Mouse (Mus musculus) hindbrain, postnatal 0 days (tissue): ENCODE data around the gene Olfr1143. TPM values are rescaled to one million over a fixed set of nuclear protein-coding genes. Genes with fewer than 3 reads are reported as not detected.

Source experiments
- ATAC-seq: fragments of 200-750 bp; cut with Nextera tagmentation; 2 replicates; pipeline ENCODE4 v1.8.0; 2017; ENCODE audit warnings: mild to moderate bottlenecking, moderate TSS enrichment, moderate library complexity
- DNase-seq: peaks from one replicate; pipeline ENCODE4 v3.0.0-alpha.2; 2015; ENCODE audit warnings: low spot score
- H3K27ac ChIP-seq: fragments of 300-500 bp; sonication (generic); 2 replicates; pipeline ENCODE4 v1.5.1; 2014; ENCODE audit warnings: mild to moderate bottlenecking
- H3K27me3 ChIP-seq: fragments of 300-500 bp; sonication (generic); 2 replicates; pipeline ENCODE4 v1.6.1; 2014; ENCODE audit warnings: low read length, mixed read lengths; ENCODE audit not compliant: insufficient read depth
- H3K36me3 ChIP-seq: fragments of 300-500 bp; sonication (generic); 2 replicates; pipeline ENCODE4 v1.6.1; 2014; ENCODE audit warnings: low read length, mixed read lengths; ENCODE audit not compliant: insufficient read depth
- H3K4me1 ChIP-seq: fragments of 300-500 bp; sonication (generic); 2 replicates; pipeline ENCODE4 v1.6.1; 2014; ENCODE audit warnings: antibody characterized with exemption, low read length, mixed read lengths; ENCODE audit not compliant: insufficient read depth
- H3K4me2 ChIP-seq: fragments of 300-500 bp; sonication (generic); 2 replicates; pipeline ENCODE4 v1.6.1; 2014; ENCODE audit warnings: low read depth, mild to moderate bottlenecking, low read length, moderate library complexity, mixed read lengths
- H3K4me3 ChIP-seq: fragments of 300-500 bp; sonication (generic); 2 replicates; pipeline ENCODE4 v1.5.1; 2014; ENCODE audit warnings: low read length
- H3K9ac ChIP-seq: fragments of 300-500 bp; sonication (generic); replicated peaks from 2 replicates; pipeline ENCODE4 v1.6.1; 2014; ENCODE audit warnings: mild to moderate bottlenecking, low read length, moderate library complexity, mixed read lengths
- H3K9me3 ChIP-seq: fragments of 300-500 bp; sonication (generic); 2 replicates; pipeline ENCODE4 v1.6.1; 2016; ENCODE audit warnings: low read length, mixed read lengths
- CTCF ChIP-seq: IDR thresholded peaks from 2 replicates; pipeline ENCODE4 v1.5.1; 2016; ENCODE audit warnings: antibody characterized with exemption, control low read depth, low read depth
- WGBS: fragments of 180-500 bp; shearing (Covaris S2); extraction: QIAGEN DNeasy Blood & Tissue Kit; methylation state at CpG from one replicate; pipeline ENCODE4 v1.1.7; 2014; 5-methylcytosine and 5-hydroxymethylcytosine counted together
- polyA plus RNA-seq: library from polyadenylated mRNA; unstranded; fragments of >200 nt; fragmentation: Nextera tagmentation; extraction: Ambion mirVana; gene quantifications from 2 replicates; pipeline ENCODE4 v1.2.1, GENCODE M21; 2015
- total RNA-seq: library from RNA; depleted of rRNA; stranded (reverse); fragments of >200 nt; gene quantifications from 2 replicates; pipeline ENCODE4 v1.2.3, GENCODE M21; 2014; rRNA removed

The Olfr1143 gene
- total RNA-seq (not detected in 2 replicates), polyA plus RNA-seq (not detected in 2 replicates)

DNA sequence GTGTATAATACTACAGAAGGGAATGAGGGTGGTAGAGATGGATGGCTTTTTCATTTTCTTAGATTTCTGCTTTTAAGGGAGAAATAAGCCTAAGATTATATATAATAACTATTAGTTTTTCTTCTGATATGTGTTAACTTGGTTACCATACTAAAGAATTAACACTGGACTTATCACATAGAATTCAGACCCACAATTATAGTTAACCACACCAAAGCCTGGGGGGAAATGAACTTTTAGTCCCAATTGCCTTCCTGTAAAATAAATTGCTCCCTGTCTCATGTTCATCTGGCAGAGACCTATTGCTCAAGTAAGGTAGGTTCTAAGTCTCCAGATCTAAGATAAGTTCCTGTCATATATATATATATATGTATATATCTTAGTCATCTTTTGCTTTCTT, at the start of gene Olfr1143:
Olfr1143 (plus strand) TSS at position 301 of the 400 bp plus-strand sequence.
- Histone ChIP-seq H3K4me3 (no peak within 1 kb of the TSS), H3K4me2 (no peak within 1 kb of the TSS), H3K9ac (no peak within 1 kb of the TSS), H3K27ac (no peak within 1 kb of the TSS), H3K27me3 (no peaks in the 10 kb centered on the region), H3K9me3 (no peaks in the 10 kb centered on the region), H3K4me1 (no peaks in the 10 kb centered on the region), H3K36me3 (no peaks in the 10 kb centered on the region)
- DNase-seq (no peak), ATAC-seq (no peak)
- TF ChIP-seq CTCF = no peak

DNA sequence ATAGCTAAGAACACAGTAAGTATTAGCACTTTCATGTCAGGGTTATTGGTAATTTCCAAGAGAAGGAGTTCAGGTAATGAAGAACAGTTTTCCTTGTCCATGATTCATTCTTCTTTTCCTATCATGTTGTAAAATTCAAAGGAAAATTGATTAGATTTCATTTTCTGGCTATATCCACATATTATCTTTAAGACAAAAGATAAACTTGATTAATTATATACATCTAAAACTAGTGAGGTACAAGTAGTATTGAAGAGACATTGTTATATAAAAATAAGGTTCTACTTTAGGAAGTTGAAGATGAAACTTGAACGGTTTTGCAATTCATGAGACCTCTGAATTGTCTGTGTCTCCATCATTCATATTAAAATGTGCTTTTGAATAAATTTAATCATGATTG, 46.5 kb upstream of the Olfr1143 start, which contains the start of gene Olfr1141:
Olfr1141 (minus strand) TSS at position 101 of the 400 bp plus-strand sequence.
- Histone ChIP-seq H3K9me3 (no peaks in the 10 kb centered on the region), H3K27ac (no peak within 1 kb of the TSS), H3K36me3 (no peaks in the 10 kb centered on the region), H3K27me3 (no peaks in the 10 kb centered on the region), H3K9ac (no peak within 1 kb of the TSS), H3K4me3 (no peak within 1 kb of the TSS), H3K4me1 (no peaks in the 10 kb centered on the region), H3K4me2 (no peak within 1 kb of the TSS)
- no peak for DNase-seq
- no peak for TF ChIP-seq CTCF
- WGBS = 77% methylated on average over 1 of the region's 1 CpGs
- ATAC-seq = no peak

DNA sequence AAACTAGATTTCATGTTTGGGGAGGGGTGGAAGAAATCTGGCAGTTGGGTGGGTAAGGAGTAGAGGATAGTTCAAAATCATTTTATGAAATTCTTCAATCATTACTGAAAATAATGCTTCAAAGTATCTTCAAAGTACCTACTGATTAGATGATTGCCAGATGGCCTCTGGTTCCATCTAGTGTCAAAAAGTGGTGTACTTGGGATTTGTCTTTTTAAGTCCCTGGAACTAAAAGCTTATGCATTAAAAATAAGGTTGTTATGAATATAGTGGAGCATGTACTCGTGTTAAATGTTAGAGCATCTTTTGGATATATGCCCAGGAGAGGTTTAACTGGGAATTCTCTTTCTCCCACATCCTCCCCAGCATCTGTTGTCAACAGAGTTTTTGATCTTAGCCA, 24.2 kb upstream of the Olfr1143 start:
- Histone ChIP-seq H3K4me3 (no peak overlapping the region), H3K9me3 (no peaks in the 10 kb centered on the region), H3K27ac (no peak overlapping the region), H3K36me3 (no peaks in the 10 kb centered on the region), H3K9ac (no peak overlapping the region), H3K27me3 (no peaks in the 10 kb centered on the region), H3K4me1 (no peaks in the 10 kb centered on the region), H3K4me2 (no peak overlapping the region)
- no peak; the same call in 1 of the 2 replicates for TF ChIP-seq CTCF
- no peak for DNase-seq
- 44% methylated on average over 1 of the region's 1 CpGs for WGBS
- ATAC-seq = no peak

DNA sequence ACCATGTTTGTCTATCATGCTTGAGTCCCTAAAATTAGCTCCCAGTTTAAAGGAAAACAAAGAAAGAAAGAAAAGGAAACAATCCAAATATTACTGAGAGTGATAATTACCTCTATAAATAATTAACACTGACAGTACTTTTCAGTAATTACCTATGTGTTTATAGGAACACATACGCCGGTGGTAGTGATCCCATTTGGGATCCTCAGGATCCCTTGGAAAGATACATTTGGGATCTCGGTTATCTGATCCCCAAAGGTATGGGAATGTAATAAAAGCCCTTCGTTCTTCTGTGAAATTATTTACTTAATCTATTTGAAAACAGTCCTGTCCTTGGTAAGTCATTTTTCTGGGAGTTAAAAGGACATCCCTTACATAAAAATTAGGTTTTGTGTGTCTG, 21.2 kb upstream of the Olfr1143 start, which contains the start of gene Olfr152:
Olfr152 (plus strand) TSS at position 301 of the 400 bp plus-strand sequence.
- H3K4me3 ChIP-seq = no peak within 1 kb of the TSS
- H3K27ac ChIP-seq = no peak within 1 kb of the TSS
- ATAC-seq (no peak), DNase-seq (no peak)
- H3K4me2 ChIP-seq = no peak within 1 kb of the TSS
- no peaks in the 10 kb centered on the region for H3K9me3 ChIP-seq
- no peak for TF ChIP-seq CTCF
- no peaks in the 10 kb centered on the region for H3K36me3 ChIP-seq
- WGBS = 75% methylated on average over 4 of the region's 4 CpGs
- H3K9ac ChIP-seq = no peak within 1 kb of the TSS
- no peaks in the 10 kb centered on the region for H3K27me3 ChIP-seq
- no peaks in the 10 kb centered on the region for H3K4me1 ChIP-seq

DNA sequence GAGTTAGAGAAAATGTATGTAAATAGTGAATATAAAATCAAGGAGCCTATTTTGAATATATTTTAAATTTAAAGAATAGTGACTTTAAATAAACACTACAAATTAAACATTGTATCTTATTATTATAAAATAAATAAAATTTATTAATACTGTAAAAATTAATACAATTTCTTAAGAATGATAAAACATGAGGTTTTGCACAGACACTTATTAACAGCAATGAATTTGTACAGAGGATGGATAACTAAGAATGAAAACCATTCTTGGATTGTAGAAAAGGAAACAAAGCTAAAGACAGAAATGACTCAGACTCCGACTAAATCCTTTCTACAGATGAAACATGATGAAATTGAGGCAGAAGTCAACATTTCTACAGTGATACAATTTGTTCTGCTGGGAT, 9.1 kb downstream of the Olfr1143 start, which contains the start of gene Olfr1145:
Olfr1145 (plus strand) TSS at position 301 of the 400 bp plus-strand sequence.
- ATAC-seq = no peak
- H3K4me1 ChIP-seq = no peaks in the 10 kb centered on the region
- no peaks in the 10 kb centered on the region for H3K9me3 ChIP-seq
- WGBS = 80% methylated on average over 1 of the region's 1 CpGs
- H3K4me2 ChIP-seq = no peak within 1 kb of the TSS
- no peak within 1 kb of the TSS for H3K27ac ChIP-seq
- H3K9ac ChIP-seq = no peak within 1 kb of the TSS
- H3K36me3 ChIP-seq = no peaks in the 10 kb centered on the region
- no peak for DNase-seq
- no peak for TF ChIP-seq CTCF
- H3K4me3 ChIP-seq = no peak within 1 kb of the TSS
- no peaks in the 10 kb centered on the region for H3K27me3 ChIP-seq

DNA sequence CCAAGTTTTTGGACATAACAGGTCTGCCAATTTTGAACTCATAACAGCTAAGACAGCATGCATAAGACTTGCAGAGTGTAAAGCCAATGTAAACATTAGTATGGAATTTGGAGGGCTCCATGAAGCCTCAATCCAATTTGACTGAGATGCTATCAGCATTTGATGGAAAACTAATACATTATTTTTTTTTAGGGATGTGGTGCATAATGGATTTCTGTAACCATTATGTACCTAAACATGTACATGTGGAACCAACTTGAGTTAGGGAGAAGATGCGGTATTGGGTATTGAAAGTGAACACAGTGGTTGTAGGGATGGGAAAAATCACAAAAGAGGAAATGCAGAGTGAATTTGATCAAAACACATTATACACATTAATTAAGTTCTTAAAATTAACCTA, 29.8 kb downstream of the Olfr1143 start, which contains the start of gene Olfr1148:
Olfr1148 (plus strand) TSS at position 301 of the 400 bp plus-strand sequence.
- H3K27ac ChIP-seq = no peak within 1 kb of the TSS
- ATAC-seq (no peak), DNase-seq (no peak)
- no peaks in the 10 kb centered on the region for H3K4me1 ChIP-seq
- H3K4me2 ChIP-seq = no peak within 1 kb of the TSS
- no peaks in the 10 kb centered on the region for H3K36me3 ChIP-seq
- H3K4me3 ChIP-seq = no peak within 1 kb of the TSS
- TF ChIP-seq CTCF = no peak
- no peaks in the 10 kb centered on the region for H3K9me3 ChIP-seq
- WGBS = 93% methylated on average over 1 of the region's 1 CpGs
- no peak within 1 kb of the TSS for H3K9ac ChIP-seq
- no peaks in the 10 kb centered on the region for H3K27me3 ChIP-seq

DNA sequence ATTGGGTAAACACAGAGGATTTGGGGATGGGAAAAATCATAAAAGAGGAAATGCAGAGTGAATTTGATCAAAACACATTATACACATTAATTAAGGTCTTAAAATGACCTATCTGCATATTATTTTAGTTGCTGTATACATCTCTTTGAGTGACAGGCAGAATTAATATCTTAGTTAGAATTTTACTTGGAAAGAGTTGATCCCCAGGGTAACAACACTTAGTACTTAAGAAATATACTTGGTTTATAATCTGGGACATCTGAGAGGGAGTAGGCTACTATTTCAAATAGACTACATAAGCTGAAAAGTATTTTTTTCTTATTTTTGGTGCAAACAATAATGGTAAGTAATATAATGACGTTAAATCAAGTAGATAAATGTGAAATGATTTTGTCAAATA, 43.3 kb downstream of the Olfr1143 start, which contains the start of gene Olfr1150-ps1:
Olfr1150-ps1 (plus strand) TSS at position 301 of the 400 bp plus-strand sequence.
- no peaks in the 10 kb centered on the region for H3K27me3 ChIP-seq
- no peak within 1 kb of the TSS for H3K4me3 ChIP-seq
- H3K36me3 ChIP-seq = no peaks in the 10 kb centered on the region
- H3K4me1 ChIP-seq = no peaks in the 10 kb centered on the region
- DNase-seq (no peak), ATAC-seq (no peak)
- WGBS = 76% methylated on average over 1 of the region's 1 CpGs
- no peak for TF ChIP-seq CTCF
- no peak within 1 kb of the TSS for H3K27ac ChIP-seq
- H3K4me2 ChIP-seq = no peak within 1 kb of the TSS
- H3K9me3 ChIP-seq = no peaks in the 10 kb centered on the region
- no peak within 1 kb of the TSS for H3K9ac ChIP-seq

Other genes starting within 250 kb of the Olfr1143 start
- not detected in 2 replicates for gene Olfr1129, start 226.7 kb upstream of the Olfr1143 start, total RNA-seq
- not detected in 2 replicates for gene Olfr1129, start 226.7 kb upstream of the Olfr1143 start, polyA plus RNA-seq
- gene Olfr1130, start 194.4 kb upstream of the Olfr1143 start, total RNA-seq = not detected in 2 replicates
- not detected in 2 replicates for gene Olfr1130, start 194.4 kb upstream of the Olfr1143 start, polyA plus RNA-seq
- not detected in 2 replicates for gene Olfr1131, start 173.5 kb upstream of the Olfr1143 start, total RNA-seq
- not detected in 2 replicates for gene Olfr1131, start 173.5 kb upstream of the Olfr1143 start, polyA plus RNA-seq
- not detected in 2 replicates for gene Olfr1132, start 163.1 kb upstream of the Olfr1143 start, total RNA-seq
- gene Olfr1132, start 163.1 kb upstream of the Olfr1143 start, polyA plus RNA-seq = not detected in 2 replicates
- gene Olfr1133, start 153.2 kb upstream of the Olfr1143 start, total RNA-seq = not detected in 2 replicates
- not detected in 2 replicates for gene Olfr1133, start 153.2 kb upstream of the Olfr1143 start, polyA plus RNA-seq
- not detected in 2 replicates for gene Olfr1134, start 142.1 kb upstream of the Olfr1143 start, total RNA-seq
- gene Olfr1134, start 142.1 kb upstream of the Olfr1143 start, polyA plus RNA-seq = not detected in 2 replicates
- not detected in 2 replicates for gene Olfr1135, start 126.9 kb upstream of the Olfr1143 start, total RNA-seq
- gene Olfr1135, start 126.9 kb upstream of the Olfr1143 start, polyA plus RNA-seq = not detected in 2 replicates
- not detected in 2 replicates for gene Olfr1136, start 106.6 kb upstream of the Olfr1143 start, total RNA-seq
- not detected in 2 replicates for gene Olfr1136, start 106.6 kb upstream of the Olfr1143 start, polyA plus RNA-seq
- gene Olfr1137, start 87.4 kb upstream of the Olfr1143 start, total RNA-seq = not detected in 2 replicates
- not detected in 2 replicates for gene Olfr1137, start 87.4 kb upstream of the Olfr1143 start, polyA plus RNA-seq
- gene Olfr1138, start 60.6 kb upstream of the Olfr1143 start, total RNA-seq = not detected in 2 replicates
- gene Olfr1138, start 60.6 kb upstream of the Olfr1143 start, polyA plus RNA-seq = not detected in 2 replicates
- gene Olfr1140, start 56.8 kb upstream of the Olfr1143 start, total RNA-seq = not detected in 2 replicates
- gene Olfr1140, start 56.8 kb upstream of the Olfr1143 start, polyA plus RNA-seq = 0.20 TPM in 1 of 2 replicates, not detected in the other
- gene Olfr1141, start 46.6 kb upstream of the Olfr1143 start, total RNA-seq = not detected in 2 replicates
- gene Olfr1141, start 46.6 kb upstream of the Olfr1143 start, polyA plus RNA-seq = not detected in 2 replicates
- not detected in 2 replicates for gene Olfr152, start 21.1 kb upstream of the Olfr1143 start, total RNA-seq
- gene Olfr152, start 21.1 kb upstream of the Olfr1143 start, polyA plus RNA-seq = not detected in 2 replicates
- not detected in 2 replicates for gene Olfr1145, start 9.2 kb downstream of the Olfr1143 start, total RNA-seq
- not detected in 2 replicates for gene Olfr1145, start 9.2 kb downstream of the Olfr1143 start, polyA plus RNA-seq
- not detected in 2 replicates for gene Olfr1148, start 29.9 kb downstream of the Olfr1143 start, total RNA-seq
- not detected in 2 replicates for gene Olfr1148, start 29.9 kb downstream of the Olfr1143 start, polyA plus RNA-seq
- gene Olfr1150-ps1, start 43.4 kb downstream of the Olfr1143 start, total RNA-seq = not detected in 2 replicates
- gene Olfr1150-ps1, start 43.4 kb downstream of the Olfr1143 start, polyA plus RNA-seq = not detected in 2 replicates
- not detected in 2 replicates for gene Olfr1151, start 55.3 kb downstream of the Olfr1143 start, total RNA-seq
- gene Olfr1151, start 55.3 kb downstream of the Olfr1143 start, polyA plus RNA-seq = not detected in 2 replicates
- not detected in 2 replicates for gene Olfr1152, start 65.9 kb downstream of the Olfr1143 start, total RNA-seq
- gene Olfr1152, start 65.9 kb downstream of the Olfr1143 start, polyA plus RNA-seq = not detected in 2 replicates
- gene Olfr1153, start 94.4 kb downstream of the Olfr1143 start, total RNA-seq = not detected in 2 replicates
- gene Olfr1153, start 94.4 kb downstream of the Olfr1143 start, polyA plus RNA-seq = not detected in 2 replicates
- not detected in 2 replicates for gene Olfr1154, start 104.6 kb downstream of the Olfr1143 start, total RNA-seq
- gene Olfr1154, start 104.6 kb downstream of the Olfr1143 start, polyA plus RNA-seq = not detected in 2 replicates
- gene Olfr1155, start 144.5 kb downstream of the Olfr1143 start, total RNA-seq = not detected in 2 replicates
- not detected in 2 replicates for gene Olfr1155, start 144.5 kb downstream of the Olfr1143 start, polyA plus RNA-seq
- not detected in 2 replicates for gene Olfr1156, start 152.5 kb downstream of the Olfr1143 start, total RNA-seq
- gene Olfr1156, start 152.5 kb downstream of the Olfr1143 start, polyA plus RNA-seq = not detected in 2 replicates
- not detected in 2 replicates for gene Olfr1157, start 167.7 kb downstream of the Olfr1143 start, total RNA-seq
- gene Olfr1157, start 167.7 kb downstream of the Olfr1143 start, polyA plus RNA-seq = not detected in 2 replicates
- not detected in 2 replicates for gene Olfr74, start 174.1 kb downstream of the Olfr1143 start, total RNA-seq
- not detected in 2 replicates for gene Olfr74, start 174.1 kb downstream of the Olfr1143 start, polyA plus RNA-seq
- gene Olfr1158, start 189.5 kb downstream of the Olfr1143 start, total RNA-seq = not detected in 2 replicates
- gene Olfr1158, start 189.5 kb downstream of the Olfr1143 start, polyA plus RNA-seq = not detected in 2 replicates
- gene Olfr1160, start 207.7 kb downstream of the Olfr1143 start, total RNA-seq = not detected in 2 replicates
- not detected in 2 replicates for gene Olfr1160, start 207.7 kb downstream of the Olfr1143 start, polyA plus RNA-seq
- not detected in 2 replicates for gene Olfr1161, start 222.2 kb downstream of the Olfr1143 start, total RNA-seq
- gene Olfr1161, start 222.2 kb downstream of the Olfr1143 start, polyA plus RNA-seq = not detected in 2 replicates
- gene Olfr73, start 237.1 kb downstream of the Olfr1143 start, total RNA-seq = not detected in 2 replicates
- not detected in 2 replicates for gene Olfr73, start 237.1 kb downstream of the Olfr1143 start, polyA plus RNA-seq